ENCODE assay signal across 14 mouse cellular contexts in genomic region chr9:83258986-83259385, GRCm38 (mm10).
DNase-seq lines count a peak whose midpoint lies in the region.
"Had no signal": no experiment of that assay in that cellular context is flagged by ENCODE, and none has a peak within 500 bp of the region (broad histone marks: within the 10 kb centered on the region; RNA-seq: fewer than 3 reads in every experiment).

No protein-coding gene starts in this region.

- DNase-seq in cerebellum, adult 9-10 months: peak; percentile 11
- no peak for DNase-seq in cerebellum, adult 9-11 months
- peak; percentile 17 for DNase-seq in layer of hippocampus, adult 11-12 months (ENCODE audit: low spot score)
- DNase-seq in layer of hippocampus, postnatal 10 days (ENCODE audit: low spot score in 2 of 2): no peak
- peak; percentile 9 for DNase-seq in 3T3-L1 (ENCODE audit: low read depth, low spot score)
- peak; percentile 37 for DNase-seq in layer of hippocampus, adult 9-10 months (ENCODE audit: low spot score)
- no peak for DNase-seq in kidney, postnatal 4 days
- DNase-seq in lung, postnatal 10 days: no peak
- DNase-seq: adrenal gland, postnatal 14 days; gastrocnemius, postnatal 14 days; kidney, adult 11 months; kidney, postnatal 14 days; lung, adult 18-20 months; thymus, postnatal 36 days had no signal

Comparison
In these comparisons a context has a peak if more than half of its experiments do, and no peak if none do; other contexts are left out.
1. DNase-seq: peak in cerebellum, adult 9-10 months (single experiment), layer of hippocampus, adult 11-12 months (single experiment), 3T3-L1 (single experiment) and layer of hippocampus, adult 9-10 months (single experiment); none in cerebellum, adult 9-11 months (single experiment), layer of hippocampus, postnatal 10 days (0 of 2), kidney, postnatal 4 days (0 of 2) and lung, postnatal 10 days (single experiment).